Mouse (Mus musculus): ENCODE measurements around the gene Kbtbd8.

Gene Kbtbd8

GRCm38 (mm10) chr6:95174311-95175143, 57.5 kb downstream of the Kbtbd8 start:
- no peak for DNase-seq (ENCODE audit: low read depth)
